Mouse (Mus musculus) left cerebral cortex, postnatal 4 days (tissue): ENCODE data around the gene Tm9sf4. TPM values are rescaled to one million over a fixed set of nuclear protein-coding genes. Genes with fewer than 3 reads are reported as not detected.
A peak's percentile ranks its signal among the peaks of the same experiment; 100 is the strongest.

Experiments
- DNase-seq: peaks from one replicate; pipeline ENCODE4 v3.0.0-alpha.2; 2022
- intact Hi-C: fragments of 180-260 bp; cut with DNase I; formaldehyde crosslinking; loops from one replicate; pipeline ENCODE4 v1.15.1; 2025
- total RNA-seq, 2 experiments: library from RNA; stranded (reverse); gene quantifications; 2 replicates each; pipeline ENCODE4 v1.2.3; 2021

The Tm9sf4 gene
- total RNA-seq, 2 experiments from 2014 or later: 118 to 120 TPM

DNA sequence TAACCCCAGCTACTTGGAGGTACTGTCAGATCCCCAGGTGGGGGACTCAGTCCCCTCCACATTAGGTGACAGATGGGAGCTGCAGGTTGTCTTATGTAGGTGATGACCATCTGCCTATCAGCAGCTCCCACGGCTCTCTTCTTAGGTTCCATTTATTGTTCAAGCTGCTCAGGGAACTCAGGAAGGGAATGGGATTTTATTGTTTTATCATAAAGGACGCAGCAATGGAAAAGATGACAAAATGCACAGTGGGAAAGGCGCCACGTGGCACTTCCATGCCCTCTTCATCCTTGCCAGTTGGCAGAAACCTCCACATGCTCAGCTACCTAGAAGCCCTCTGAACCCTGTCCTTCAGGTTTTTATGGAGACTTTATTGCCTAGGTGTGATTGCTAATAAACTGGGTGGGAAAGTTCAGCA, 8.1 kb upstream of the Tm9sf4 start:
- no peak for DNase-seq
- intact Hi-C loops: no loop called here

DNA sequence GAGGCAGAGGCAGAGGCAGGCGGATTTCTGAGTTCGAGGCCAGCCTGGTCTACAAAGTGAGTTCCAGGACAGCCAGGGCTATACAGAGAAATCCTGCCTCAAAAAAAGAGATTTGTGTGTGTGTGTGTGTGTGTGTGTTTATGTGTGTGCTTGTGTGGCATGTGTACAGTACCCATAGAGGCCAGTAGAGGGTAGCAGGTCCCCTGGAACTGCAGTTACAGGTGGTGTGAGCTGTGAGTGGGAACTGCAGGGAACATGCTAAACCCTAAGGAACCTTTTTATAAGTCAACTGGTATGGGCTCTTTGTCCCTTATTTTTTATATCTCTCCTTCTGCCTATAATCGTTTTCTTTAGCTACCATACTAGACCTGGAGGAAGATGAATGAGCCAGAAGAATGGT, 3.8 kb upstream of the Tm9sf4 start:
- DNase-seq: no peak
- intact Hi-C loops: no loop called here

DNA sequence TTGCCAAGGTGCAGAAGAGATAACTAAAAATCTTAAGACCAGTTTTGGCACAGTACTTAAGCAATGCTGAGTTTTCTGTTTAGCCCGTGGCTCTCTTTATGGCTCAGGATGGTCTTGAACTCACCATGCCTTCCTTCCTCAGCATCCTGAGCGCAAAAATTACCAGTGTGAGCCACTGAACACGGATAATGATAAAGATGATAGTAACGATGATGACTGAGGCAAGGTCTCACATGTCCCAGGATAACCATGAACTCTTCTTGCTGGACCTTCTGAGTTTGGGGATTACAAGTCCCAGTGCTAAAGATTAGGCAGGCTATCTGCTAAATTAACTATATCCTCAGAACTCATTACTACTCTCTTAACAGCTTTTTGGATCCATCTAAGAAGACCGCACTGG, 970 bp upstream of the Tm9sf4 start:
- DNase-seq: no peak
- intact Hi-C loops: no loop called here

DNA sequence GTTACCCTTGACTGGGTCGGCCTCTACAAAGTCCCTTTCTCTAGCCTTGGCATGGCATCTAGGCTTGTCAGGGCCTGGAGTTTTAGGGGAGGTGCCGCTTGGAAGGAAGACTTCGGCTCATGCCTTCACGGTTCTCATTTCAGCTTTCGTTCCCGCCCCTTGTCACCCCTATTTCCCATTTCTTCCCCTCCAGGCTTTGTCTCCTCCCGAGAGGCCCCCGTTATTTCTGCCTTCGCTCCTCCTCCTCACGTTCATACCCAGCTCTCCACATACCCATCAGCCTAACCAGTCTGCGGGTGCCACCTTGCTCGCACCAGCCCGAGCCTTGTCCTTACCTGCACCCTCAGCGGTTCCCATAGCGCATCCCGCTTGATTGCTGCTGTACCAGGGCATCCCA, 579 bp downstream of the Tm9sf4 start:
- no peak for DNase-seq
- intact Hi-C loops: no loop called here

DNA sequence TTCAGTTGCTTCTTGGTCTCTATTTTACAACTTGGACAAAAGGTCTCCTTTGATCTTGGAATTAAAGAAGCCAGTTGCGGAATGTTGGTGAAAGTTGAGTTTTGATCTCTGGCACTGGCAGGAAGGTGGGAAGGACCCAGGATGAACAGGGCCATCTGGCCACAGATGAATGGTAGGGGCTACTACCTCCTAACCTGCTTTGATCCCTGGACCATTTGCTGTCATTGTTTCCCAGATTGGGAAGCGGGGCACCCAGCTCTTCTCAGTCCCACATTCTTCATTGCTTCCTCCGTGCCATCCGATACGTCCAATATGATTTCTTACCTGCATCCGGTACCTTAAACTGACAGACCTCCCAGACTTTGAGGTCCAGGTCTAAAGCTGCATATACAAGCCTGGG, 6.0 kb downstream of the Tm9sf4 start:
- no peak for DNase-seq
- intact Hi-C loops: no loop called here

DNA sequence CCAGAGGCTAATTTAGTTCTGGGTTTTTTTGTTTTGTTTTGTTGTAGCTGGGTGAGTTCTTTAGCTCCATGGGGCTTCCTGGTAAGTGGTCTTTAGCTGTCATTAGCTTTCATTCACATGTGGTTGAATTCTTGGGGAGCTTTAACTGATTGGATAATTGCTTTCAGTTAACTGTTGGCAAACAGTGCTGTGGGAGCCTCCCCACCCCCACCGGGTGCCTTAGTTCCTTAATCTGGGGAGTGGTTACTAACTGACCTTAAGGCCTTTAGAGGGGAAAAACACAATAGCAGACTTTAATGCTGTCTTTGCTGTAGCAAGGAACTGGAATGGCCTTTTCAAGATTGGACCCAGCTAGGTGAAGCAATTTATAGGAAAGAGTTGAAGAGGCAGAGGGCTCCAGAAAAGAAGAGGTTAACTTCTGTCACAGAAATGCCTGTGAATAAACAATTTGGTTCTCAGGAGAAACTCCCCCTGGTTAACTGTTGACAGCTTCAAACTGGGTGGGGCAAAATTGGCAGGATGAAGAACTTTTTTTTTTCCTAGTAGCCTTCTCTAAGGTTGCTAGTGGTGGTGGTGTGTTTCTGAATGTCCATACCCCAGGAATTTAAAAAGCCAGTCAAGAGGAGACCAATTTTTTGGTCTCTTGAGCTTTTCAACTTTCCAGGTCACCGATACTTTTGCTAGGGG, 7.2 kb downstream of the Tm9sf4 start:
- intact Hi-C loops: no loop called here
- DNase-seq: no peak

DNA sequence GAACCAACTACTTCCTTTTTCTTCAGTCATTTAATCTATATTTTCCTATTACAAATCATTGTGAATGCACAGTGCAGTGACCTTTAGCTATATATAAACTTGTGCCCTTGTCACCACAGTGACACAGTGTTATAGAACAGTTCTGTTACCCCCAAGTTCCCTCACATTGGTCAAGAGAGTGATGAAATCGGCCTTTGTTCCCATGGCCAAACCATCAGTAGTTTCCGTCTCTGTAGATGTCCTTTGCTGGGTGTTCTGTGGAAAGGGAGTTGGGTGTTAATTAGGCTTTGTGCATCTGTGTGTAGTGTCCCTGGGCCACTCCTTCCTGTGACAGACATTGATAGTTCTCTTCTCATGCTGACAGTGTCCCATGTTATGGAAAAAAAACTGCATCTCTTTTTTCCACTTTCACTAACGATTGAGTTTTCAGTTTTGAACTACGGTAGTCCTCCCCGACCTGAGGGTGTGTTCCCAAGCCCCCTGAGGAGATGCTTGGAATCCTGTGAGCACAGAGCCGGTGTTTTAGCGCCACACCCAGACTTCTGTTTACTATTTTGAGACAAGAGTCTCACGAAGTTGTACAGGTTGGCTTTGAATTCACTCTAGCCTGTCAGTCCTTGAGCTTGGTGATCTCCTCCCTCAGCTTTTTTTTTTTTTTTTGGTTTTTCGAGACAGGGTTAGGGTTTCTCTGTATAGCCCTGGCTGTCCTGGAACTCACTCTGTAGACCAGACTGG, 9.6 kb downstream of the Tm9sf4 start:
- DNase-seq: no peak
- intact Hi-C loops: no loop called here

DNA sequence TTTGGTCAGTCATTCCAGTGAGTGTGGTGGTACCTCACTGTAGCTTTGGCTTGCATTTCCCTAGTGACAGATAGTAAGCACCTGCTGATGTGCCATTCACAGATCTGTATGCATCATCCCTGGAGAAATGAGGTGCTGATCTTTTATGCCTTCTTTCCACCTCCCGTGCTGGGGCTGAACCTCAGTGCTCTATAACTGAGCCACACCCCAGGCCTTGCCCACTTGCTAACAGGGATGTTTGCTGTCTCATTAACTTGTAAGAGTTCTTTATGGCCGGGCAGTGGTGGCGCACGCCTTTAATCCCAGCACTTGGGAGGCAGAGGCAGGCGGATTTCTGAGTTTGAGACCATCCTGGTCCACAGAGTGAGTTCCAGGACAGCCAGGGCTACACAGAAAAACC, 10.9 kb downstream of the Tm9sf4 start:
- intact Hi-C loops: no loop called here
- no peak for DNase-seq

DNA sequence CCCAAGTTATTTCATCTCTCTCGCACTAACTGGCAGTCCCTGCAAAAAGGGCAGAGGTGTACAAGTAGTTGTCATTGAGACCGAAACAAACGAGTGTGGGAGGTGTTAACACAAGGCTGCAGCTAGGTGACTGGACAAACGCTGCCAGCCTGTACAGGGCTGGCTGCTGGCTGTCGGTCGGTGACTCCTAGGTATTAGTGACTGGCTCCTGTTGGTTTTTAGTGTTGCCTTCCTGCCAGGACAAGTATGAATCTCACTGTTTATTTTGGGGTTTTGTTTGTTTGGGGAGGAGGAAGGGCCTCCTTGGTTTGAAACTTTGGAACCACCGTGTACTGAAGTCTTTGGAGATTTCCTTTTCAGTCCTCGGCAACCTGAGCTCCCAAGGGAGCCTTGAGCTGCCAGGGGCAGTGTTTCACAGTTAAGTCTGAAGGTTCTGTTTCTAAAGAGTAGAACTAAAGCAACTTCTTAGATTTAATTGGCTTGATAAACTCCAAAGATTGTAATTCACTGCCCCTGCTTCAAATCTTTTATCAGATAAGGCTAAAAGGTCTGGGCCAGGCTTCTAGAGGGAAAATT, 15.0 kb downstream of the Tm9sf4 start:
- intact Hi-C loops: no loop called here
- no peak for DNase-seq

DNA sequence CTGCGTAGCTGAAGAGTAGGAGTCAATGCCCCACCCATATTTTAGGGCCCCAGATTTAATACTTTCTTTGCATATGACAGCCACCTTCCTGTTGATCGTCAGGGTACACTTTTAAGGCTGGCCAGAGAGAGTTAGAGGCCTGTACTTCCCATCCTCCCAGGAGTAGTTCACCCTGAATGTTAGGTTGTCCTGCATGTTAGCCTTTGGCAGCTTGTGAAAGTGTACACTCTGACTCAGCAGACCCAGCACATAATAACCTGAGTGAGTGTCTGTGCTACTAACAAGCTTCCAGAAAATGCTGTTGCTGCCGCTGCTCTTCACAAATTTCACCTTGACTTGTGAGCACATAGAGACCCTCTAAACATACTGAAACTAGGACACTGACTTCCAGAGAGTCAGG, 16.1 kb downstream of the Tm9sf4 start:
- no peak for DNase-seq
- intact Hi-C loops: no loop called here

DNA sequence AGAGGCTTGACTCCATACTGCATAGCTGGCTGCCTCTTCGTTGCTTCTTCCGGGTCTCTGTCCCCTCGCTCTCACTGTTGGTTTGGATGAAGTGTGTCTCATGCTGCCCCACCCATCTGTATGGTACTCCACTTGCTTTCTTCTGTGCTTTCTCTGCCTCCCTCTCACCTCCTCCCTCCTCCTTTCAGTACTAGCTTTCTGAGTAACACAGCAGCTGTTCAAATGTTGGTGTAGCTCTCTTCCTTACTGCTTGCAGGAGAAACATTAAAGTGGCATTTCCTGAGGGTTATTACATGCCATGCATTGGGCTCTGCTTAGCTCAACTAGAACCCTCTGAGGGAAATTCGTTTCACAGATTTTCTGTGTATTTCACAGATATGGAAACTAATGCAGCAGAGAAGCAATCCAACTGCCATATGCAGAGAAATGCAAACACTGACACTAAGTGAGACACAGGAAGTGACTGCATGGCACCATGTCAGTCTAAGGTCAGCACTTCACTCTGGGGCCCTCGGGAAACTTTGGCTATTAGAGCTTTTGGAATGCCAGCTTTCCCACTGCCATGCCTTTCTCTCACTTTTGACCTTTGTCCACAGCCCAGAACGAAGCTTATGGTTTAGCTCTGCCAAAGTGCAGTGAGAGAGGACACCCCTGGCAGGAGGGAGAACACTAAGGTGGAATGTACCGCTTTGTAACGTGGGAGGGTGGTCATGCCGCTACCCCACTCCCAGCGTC, 18.2 kb downstream of the Tm9sf4 start:
- no peak for DNase-seq
- intact Hi-C loops: no loop called here

DNA sequence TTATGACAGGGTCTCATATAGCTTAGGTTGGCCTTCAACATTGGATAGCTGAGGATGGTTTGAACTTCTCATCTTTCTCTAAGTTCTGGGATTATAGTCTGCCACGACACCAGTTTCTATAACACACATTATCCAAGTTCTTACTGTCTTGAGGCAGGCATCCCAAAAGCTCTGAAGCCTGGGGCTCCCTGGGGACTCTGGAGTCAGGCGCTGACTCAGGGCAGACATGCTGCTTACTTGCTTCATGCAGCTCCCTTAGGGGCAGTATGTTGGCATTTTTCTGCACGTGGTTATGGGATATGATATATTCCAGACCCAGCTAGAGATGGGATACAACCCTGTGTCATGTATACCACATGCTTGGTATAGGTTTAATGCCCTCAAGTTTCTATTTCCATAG, 18.9 kb downstream of the Tm9sf4 start:
- intact Hi-C loops: no loop called here
- DNase-seq: no peak

DNA sequence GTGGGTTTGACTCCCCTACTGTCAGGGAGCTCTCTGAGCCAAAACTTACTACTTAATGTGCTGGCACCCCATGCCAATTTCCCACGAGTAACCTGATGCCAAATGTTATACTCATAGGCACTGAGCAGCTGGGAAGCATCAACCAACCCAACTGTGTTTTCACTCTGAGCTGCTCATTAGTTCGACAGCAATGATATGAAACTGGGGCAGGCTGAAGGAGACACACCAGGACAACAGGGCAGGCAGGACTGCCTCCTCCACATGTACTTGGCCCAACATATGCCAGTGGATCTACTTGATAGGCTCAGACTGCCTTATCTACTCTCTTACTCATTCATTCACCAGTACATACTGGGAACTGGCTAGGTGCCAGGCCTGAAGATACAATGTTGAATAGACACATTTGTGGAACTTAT, 25.1 kb downstream of the Tm9sf4 start:
- intact Hi-C loops: no loop called here
- DNase-seq: peak; percentile 18

DNA sequence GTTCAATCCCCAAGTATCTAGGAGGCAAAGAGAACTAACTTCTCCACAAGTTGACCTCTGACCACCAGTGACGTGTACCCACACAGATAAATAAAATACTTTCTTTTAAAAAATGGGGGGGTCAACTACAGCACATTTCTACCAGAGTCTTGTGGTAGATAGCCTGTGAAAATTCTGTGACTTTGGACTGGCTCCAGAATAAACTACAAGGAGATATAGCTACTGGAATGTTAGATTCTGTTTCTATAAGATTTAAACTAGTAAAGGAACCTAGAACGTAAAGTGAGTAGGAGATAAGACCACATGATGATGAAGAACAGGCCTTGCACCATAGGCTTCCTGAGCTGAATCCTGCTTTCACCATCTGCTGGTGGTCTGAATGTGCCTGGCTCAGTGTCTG, 26.7 kb downstream of the Tm9sf4 start:
- intact Hi-C loops: no loop called here
- no peak for DNase-seq

DNA sequence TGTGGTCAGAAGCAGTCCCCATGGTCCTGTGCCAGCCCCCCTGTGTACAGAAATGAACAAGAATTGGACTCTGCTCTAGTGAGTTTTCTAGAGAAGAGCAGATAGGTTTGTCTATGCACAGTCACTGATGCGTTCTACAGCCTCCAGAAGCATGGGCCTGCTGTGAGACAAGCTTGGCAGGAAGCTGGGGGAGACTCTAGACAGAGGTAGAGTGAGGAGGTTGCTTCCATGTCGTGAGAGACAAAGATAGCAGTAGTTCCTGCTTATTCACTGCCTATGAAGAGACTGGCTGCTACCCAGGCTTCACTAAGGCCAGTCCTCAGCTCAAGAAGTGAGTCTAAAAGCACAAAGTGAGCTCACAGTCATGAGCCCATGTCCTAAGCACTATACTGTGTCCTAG, 30.1 kb downstream of the Tm9sf4 start:
- intact Hi-C loops: no loop called here
- DNase-seq: no peak

DNA sequence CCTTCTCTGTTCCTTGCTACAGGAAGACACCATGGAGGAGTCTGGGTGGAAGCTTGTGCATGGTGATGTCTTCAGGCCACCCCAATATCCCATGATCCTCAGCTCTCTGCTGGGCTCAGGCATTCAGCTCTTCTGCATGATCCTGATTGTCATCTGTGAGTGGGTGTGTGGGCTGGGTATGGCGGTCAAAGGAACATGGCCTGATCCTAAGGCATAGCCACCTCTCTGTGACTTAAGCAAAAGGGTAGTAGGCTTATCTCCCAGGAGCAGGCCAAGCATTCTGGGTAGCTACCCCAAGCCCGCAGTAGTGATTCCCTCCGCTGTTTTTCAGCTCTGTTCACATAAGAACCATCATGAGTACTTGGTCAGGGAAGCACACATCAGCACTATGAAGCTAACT, 33.2 kb downstream of the Tm9sf4 start:
- DNase-seq: no peak
- intact Hi-C loops: no loop called here

DNA sequence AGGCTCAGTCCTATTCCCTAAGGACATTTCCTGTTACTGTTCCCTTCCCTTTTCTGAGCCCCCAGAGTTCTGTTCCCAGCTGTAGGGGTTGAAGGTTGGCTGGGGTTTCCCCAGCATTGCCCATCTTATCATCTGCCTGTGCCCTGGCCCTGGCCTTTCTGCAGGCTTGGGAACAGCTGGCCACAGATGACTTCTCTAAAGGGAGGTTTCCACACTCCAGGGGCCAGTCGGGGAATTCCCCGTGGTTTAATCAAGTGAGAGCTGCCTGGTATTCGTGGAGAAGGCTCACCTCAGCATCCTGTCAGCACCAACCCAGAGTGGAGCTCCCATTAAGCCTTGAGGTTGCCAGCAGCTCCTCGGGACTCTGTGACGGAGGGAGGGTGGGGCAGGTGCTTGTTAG, 37.4 kb downstream of the Tm9sf4 start:
- intact Hi-C loops: no loop called here
- DNase-seq: no peak

DNA sequence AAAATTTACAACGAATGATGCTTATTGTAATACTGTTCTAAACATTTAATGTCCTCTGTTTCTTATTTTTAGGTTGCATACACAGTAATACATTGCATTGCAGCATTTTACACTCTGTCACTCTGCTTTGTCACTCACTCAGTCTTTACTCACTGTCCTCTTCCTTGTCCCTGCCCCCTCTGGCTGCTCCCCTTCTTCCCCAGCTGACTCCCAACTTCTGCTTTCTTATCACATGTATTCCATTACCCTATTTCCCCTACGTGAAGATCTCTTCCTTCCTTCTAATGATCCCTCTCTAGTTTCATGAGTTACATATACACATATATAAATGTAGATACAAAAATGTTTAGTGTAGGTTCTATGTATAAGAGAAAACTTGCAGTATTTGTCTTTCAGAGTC, 38.0 kb downstream of the Tm9sf4 start:
- DNase-seq: no peak
- intact Hi-C loops: no loop called here

DNA sequence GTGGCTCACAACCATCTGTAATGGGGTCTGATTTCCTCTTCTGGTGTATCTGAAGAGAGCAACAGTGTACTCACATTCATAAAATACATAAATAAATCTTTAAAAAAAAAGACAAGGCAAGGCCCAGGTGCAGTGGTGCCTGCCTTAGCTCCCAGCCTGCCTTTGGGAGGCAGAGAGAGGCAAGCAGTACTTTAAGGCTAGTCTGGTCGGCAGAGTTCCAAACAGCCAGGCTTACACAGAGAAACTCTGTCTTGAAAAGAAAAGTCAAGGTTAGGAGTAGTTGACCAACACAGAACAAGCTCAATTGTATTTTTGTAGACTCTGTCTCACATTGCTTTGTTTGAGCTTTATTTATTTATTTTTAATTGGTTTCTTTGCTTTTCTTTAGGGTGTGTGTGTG, 41.7 kb downstream of the Tm9sf4 start:
- intact Hi-C loops: no loop called here

DNA sequence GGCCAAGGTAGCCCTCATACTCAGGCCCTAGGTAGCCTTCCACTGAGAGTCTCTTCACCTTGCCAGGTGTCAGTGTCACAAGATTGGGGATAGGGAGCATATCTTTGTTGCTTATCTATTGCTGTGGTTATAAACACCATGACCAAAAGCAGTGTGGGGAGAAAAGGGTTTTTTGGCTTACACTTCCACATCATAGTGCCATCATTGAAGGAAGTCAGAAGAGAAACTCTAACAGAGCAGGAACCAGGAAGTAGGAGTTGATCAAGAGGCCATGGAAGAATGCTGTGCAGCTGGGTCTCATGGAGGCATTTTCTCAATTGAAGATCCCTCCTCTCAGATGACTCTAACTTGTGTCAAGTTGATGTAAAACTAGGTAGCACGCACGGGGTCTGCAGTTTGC, 47.0 kb downstream of the Tm9sf4 start:
- intact Hi-C loops: no loop called here
- DNase-seq: no peak

More for the DNA sequence above, 41.7 kb downstream of the Tm9sf4 start:
- DNase-seq: no peak

DNA sequence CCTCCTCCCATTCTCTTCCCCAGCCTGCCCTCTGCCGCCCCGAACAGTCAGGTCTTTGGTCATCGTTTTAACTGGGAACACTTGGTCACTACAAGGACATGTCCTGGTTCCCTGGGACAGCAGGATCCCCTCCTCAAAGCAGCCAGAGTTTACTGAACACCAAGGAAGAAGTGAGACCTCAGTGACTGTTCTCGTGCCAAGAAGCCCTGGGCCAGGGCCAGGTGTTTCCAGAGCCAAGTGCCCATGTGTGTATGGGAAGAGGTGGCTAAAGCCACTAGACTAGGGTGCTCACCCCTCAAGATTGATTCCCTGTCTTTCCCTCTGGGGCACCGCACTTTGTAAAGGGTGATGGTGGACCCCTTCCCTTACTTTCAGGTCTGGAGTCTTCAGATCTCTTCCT, 48.2 kb downstream of the Tm9sf4 start:
- intact Hi-C loops: no loop called here
- peak; percentile 49 for DNase-seq

DNA sequence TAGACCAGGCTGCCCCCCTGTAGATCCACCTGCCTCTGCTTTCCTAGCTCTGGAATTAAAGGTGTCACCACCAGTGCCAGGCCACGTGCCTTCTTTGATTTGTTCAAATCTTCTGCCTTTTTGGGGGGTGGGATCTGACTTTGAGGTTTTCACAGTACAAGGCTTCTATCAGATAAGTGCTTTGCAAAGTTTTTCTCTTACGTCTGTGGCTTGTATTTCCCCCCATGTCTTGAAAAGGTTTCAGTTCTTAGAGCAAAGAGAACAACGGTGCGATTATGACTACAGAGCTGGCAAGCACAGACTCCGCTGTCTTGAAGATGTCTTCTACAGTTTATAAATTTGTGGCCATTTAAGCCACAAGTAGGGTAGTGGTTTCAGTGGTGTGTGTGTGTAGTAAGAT, 50.3 kb downstream of the Tm9sf4 start:
- DNase-seq: no peak
- intact Hi-C loops: no loop called here
